Mouse (Mus musculus): Measurements from ENCODE around the gene Ntsr1. TPM values are rescaled to one million over a fixed set of nuclear protein-coding genes. Genes with fewer than 3 reads are reported as not detected.

Ntsr1 gene
- polyA plus RNA-seq, 1 experiment from 2014 or later = 0.80 TPM

DNA sequence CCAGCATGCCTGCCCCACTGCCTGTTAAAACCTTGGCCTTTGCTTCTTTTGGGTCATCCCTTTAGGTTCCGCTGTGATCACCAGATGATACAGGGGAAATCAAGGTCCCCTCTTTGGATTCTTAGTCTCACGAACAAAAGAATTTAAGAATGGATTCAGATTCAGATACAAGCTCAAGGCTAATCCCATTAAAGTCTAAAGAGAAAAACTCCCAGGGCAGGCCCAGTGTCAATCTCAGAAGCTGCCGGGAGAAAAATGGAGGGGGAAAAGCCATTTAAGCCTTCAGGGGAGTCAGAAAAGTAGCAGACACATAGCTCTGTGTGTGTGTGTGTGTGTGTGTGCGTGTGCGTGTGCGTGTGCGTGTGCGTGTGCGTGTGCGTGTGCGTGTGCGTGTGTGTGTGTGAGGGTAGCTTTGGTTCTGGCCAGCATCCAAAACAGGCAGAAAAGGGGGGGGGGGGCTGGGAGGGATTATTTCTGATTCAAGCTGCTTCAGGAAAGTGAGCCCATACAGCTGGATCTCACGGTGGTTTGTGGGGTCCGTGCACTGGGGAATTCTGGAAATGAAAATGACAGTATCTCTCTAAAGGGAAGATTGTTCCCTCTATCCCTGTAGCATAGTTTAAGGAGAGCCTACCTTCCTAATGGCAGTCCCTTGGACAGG is 8.8 kb downstream of the Ntsr1 start:
- Histone ChIP-seq H3K9ac (no peak overlapping the region), H3K4me3 (no peak overlapping the region), H3K27me3 (replicated peaks) (peaks cover 29% of the 10 kb centered on the region; the same call in 1 of the 2 replicates), H3K27ac (ENCODE audit: poor library complexity, severe bottlenecking) (no peak overlapping the region), H3K9me3 (replicated peaks) (no peaks in the 10 kb centered on the region), H3K36me3 (no peaks in the 10 kb centered on the region), H3K4me1 (replicated peaks) (peaks cover 22% of the 10 kb centered on the region), H3K4me2 (no peak overlapping the region)
- ATAC-seq (ENCODE audit: insufficient number of reproducible peaks, low FRiP score) = no peak
- 76% methylated on average over 14 of the region's 14 CpGs for WGBS

DNA sequence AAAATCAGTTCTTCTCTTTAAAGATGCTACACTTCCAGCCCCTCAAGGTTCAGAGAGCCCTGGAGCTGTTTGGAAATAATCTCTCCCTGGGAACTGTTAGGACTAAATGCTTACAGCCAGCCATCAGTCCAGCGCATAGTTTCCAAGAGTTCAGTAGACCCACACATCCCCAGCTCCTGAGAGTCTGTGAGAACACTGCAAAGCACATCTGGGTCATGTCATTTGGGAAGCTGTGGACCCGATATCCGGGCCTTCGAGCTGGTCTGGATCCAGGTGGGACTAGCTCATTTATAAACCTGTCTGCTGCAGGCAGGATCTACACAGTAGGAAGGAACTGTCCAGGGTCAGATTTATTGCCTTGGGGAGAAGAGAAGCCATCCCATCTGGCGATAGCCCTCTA is 11.1 kb downstream of the Ntsr1 start:
- H3K9ac ChIP-seq = no peak overlapping the region
- WGBS = 72% methylated on average over 5 of the region's 5 CpGs
- no peaks in the 10 kb centered on the region for H3K9me3 ChIP-seq (replicated peaks)

DNA sequence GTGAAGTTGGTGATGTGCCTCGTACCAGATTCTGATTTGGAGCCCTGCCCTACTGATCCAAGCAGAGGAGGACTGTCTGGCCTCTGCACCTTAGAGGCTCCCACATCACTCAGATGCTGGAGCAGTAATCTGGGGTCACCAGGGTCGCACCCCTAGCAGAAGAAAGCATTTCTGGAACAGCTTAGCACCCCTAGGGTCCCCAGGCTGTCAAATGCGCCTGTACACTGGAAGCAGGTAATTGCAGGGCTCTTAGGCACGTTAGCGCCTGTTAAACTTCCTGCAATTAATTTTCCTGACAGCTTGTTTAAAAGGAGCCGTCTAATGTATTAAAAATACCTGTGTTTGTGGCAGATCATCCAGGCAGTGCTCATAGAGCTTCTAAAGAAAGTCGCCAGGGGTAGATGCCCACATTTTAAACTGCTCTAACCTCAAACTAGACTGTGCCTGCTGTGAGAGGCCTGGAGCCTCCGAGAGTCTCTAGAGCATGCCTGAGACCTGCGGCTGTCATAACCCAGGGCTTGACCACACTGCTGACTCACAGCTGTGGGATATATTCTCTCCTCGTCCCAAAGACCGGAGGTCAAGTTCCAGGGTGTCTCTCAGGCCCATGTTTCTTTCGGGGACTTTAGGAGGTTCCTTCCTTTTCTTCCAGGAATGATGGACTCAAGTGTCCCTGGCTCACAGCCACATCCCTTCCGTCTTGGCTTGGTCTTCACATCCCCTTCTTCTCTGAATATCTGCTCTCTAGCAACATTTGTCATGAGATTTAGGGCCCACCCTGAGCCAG is 12.3 kb downstream of the Ntsr1 start:
- H3K4me3 ChIP-seq = no peak overlapping the region
- WGBS = 51% methylated on average over 13 of the region's 13 CpGs
- no peak overlapping the region for H3K4me2 ChIP-seq
- no peak overlapping the region for H3K27ac ChIP-seq (ENCODE audit: poor library complexity, severe bottlenecking)
- ATAC-seq (ENCODE audit: insufficient number of reproducible peaks, low FRiP score) = no peak
- H3K4me1 ChIP-seq (replicated peaks) = peaks cover 30% of the 10 kb centered on the region
- 0 out of 2 replicates have a peak, but pooled peaks cover 5% of the 10 kb centered on the region for H3K27me3 ChIP-seq (replicated peaks)
- no peak overlapping the region for H3K9ac ChIP-seq
- no peaks in the 10 kb centered on the region for H3K9me3 ChIP-seq (replicated peaks)
- H3K36me3 ChIP-seq = no peaks in the 10 kb centered on the region

More for the DNA sequence above, 11.1 kb downstream of the Ntsr1 start:
- Histone ChIP-seq H3K27ac (ENCODE audit: poor library complexity, severe bottlenecking) (no peak overlapping the region), H3K4me3 (no peak overlapping the region), H3K36me3 (no peaks in the 10 kb centered on the region), H3K4me2 (no peak overlapping the region), H3K4me1 (replicated peaks) (peaks cover 30% of the 10 kb centered on the region), H3K27me3 (replicated peaks) (0 out of 2 replicates have a peak, but pooled peaks cover 13% of the 10 kb centered on the region)
- ATAC-seq (ENCODE audit: insufficient number of reproducible peaks, low FRiP score) = no peak

DNA sequence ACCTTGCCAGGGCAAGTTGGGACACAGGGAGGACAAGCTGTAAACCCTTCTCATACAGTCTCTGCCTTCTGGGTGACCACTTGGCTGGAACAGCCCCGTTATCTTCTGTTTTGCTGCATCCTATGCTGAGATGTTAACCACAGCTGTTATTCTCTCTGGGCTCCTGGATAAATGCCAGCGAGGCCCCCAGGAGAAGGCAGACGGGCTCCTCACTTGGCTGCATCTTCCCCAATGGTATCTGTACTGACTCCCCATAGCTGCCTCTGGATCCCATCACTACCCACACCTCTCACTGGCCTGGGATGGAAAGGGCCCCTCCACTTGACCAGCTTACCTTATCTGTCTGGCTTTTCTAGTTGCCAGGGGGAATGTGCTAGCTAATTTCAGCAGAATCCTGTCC is 13.2 kb downstream of the Ntsr1 start:
- Histone ChIP-seq H3K4me3 (no peak overlapping the region), H3K36me3 (no peaks in the 10 kb centered on the region), H3K9me3 (replicated peaks) (no peaks in the 10 kb centered on the region), H3K9ac (no peak overlapping the region), H3K27ac (ENCODE audit: poor library complexity, severe bottlenecking) (no peak overlapping the region), H3K27me3 (replicated peaks) (0 out of 2 replicates have a peak, but pooled peaks cover 5% of the 10 kb centered on the region), H3K4me2 (no peak overlapping the region), H3K4me1 (replicated peaks) (peaks cover 30% of the 10 kb centered on the region)
- peak; percentile 57; the same call in 1 of the 2 replicates for ATAC-seq (ENCODE audit: insufficient number of reproducible peaks, low FRiP score)
- WGBS = 21% methylated on average over 3 of the region's 3 CpGs

DNA sequence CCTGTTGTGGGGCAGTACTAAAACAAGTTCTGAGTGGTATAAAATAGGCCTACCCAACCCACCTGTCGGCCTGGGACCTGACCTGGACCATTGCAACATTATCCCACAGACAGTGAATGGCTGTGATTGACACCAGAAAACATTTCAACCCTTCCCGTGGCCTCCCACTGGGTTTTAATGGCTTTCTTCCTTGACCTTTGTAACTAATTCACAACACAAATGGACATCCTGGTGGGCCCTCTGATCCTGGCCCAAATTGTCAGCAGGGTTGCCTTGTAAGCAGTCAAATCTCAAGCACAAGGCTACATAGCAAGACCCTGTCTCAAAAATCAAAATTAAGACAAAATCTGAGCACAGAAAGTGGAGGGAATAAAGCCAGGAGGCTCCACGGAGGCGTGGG is 14.1 kb downstream of the Ntsr1 start:
- ATAC-seq (ENCODE audit: insufficient number of reproducible peaks, low FRiP score) = no peak
- H3K4me2 ChIP-seq = no peak overlapping the region
- H3K4me1 ChIP-seq (replicated peaks) = peaks cover 30% of the 10 kb centered on the region
- H3K9me3 ChIP-seq (replicated peaks) = no peaks in the 10 kb centered on the region
- H3K36me3 ChIP-seq = no peaks in the 10 kb centered on the region
- H3K9ac ChIP-seq = no peak overlapping the region
- no peak overlapping the region for H3K4me3 ChIP-seq
- 0 out of 2 replicates have a peak, but pooled peaks cover 5% of the 10 kb centered on the region for H3K27me3 ChIP-seq (replicated peaks)
- no peak overlapping the region for H3K27ac ChIP-seq (ENCODE audit: poor library complexity, severe bottlenecking)
- 59% methylated on average over 4 of the region's 4 CpGs for WGBS

DNA sequence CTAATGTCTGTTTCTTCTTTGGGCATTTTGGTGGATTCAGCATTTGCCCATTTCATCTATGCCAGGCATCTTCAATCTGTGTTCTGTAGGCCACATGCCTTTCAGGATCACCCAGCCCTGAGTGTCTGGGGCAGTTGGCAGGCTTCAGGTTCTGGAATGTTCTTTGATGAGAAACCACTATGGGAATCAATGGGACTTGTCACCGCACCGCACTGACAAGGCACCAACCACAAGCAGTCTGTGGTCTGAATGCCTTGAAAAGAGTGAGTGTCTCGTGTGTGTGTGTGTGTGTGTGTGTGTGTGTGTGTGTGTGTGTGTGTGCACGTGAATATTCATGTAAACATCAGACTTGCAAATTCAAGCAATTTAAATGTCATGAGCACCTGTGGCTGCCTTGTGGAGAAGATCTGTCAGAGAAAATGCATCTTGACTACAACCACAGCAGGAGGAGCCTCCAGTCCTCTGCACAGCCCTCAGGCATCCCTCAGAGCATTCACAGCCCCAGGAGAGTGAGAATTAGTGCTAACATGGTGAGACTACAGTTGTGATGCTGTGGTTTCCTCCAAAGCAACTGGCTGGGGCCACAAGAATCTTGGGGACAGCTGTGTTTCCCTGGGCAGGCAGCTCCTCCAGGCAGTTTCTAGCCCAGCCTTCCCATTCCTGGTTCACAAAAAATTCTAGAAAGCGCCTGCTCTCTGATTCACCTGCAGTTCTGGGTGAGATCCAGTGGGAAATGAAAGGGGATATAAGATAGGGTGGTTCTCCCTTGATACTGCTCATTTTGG is 21.9 kb downstream of the Ntsr1 start:
- no peak for ATAC-seq (ENCODE audit: insufficient number of reproducible peaks, low FRiP score)
- Histone ChIP-seq H3K4me2 (no peak overlapping the region), H3K9ac (no peak overlapping the region), H3K4me1 (replicated peaks) (no peaks in the 10 kb centered on the region), H3K36me3 (no peaks in the 10 kb centered on the region), H3K27me3 (replicated peaks) (peaks cover 35% of the 10 kb centered on the region), H3K27ac (ENCODE audit: poor library complexity, severe bottlenecking) (no peak overlapping the region), H3K9me3 (replicated peaks) (no peaks in the 10 kb centered on the region), H3K4me3 (no peak overlapping the region)
- WGBS = 56% methylated on average over 5 of the region's 5 CpGs

DNA sequence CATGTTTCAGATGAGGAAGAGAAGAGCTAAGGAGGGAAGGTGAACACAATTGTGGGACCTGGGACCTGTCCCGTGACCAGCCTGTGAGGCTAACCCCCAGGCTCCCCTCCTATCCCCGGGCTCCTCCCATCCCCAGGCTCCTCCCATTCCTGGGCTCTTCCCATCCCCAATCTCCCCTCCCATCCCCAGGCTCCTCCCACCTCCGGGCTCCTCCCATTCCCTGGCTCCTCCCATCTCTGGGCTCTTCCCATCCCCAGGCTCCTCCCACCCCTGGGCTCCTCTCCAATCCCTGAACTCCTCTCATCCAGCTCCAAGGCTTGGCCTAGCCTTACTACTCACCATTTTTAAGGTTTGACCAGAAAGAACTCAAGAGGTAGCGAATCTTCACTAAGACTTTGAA is 23.0 kb downstream of the Ntsr1 start:
- peaks cover 47% of the 10 kb centered on the region for H3K27me3 ChIP-seq (replicated peaks)
- WGBS = 61% methylated on average over 4 of the region's 4 CpGs
- ATAC-seq (ENCODE audit: insufficient number of reproducible peaks, low FRiP score) = no peak; the same call in 1 of the 2 replicates

DNA sequence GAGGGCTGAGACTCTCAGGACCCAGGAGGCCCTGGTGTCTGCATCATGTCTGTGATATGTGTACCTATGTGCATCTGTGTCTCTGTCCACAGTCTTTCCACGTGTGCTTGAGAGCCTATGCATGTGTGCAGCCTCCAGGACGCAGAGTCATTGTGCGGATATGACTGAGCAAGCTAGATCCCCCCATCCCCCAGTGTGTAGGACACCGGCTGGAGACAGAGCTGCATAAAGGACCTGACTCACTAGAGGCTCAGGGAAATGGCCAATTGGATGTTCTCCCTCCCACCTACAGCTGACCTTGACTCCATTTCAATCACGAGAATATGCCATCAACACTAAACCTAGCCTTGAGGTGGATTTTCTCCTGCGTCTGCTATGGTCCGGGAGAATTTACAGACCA is 27.7 kb downstream of the Ntsr1 start:
- H3K4me3 ChIP-seq = no peak overlapping the region
- no peaks in the 10 kb centered on the region for H3K9me3 ChIP-seq (replicated peaks)
- ATAC-seq (ENCODE audit: insufficient number of reproducible peaks, low FRiP score) = no peak
- no peak overlapping the region for H3K9ac ChIP-seq
- no peak overlapping the region for H3K4me2 ChIP-seq
- 53% methylated on average over 7 of the region's 7 CpGs for WGBS
- no peak overlapping the region for H3K27ac ChIP-seq (ENCODE audit: poor library complexity, severe bottlenecking)
- H3K27me3 ChIP-seq (replicated peaks) = peaks cover 69% of the 10 kb centered on the region
- H3K4me1 ChIP-seq (replicated peaks) = peaks cover 6% of the 10 kb centered on the region; the same call in 1 of the 2 replicates
- no peaks in the 10 kb centered on the region for H3K36me3 ChIP-seq

More for the DNA sequence above, 23.0 kb downstream of the Ntsr1 start:
- Histone ChIP-seq H3K9me3 (replicated peaks) (no peaks in the 10 kb centered on the region), H3K4me3 (no peak overlapping the region), H3K4me2 (no peak overlapping the region), H3K4me1 (replicated peaks) (peaks cover 2% of the 10 kb centered on the region; the same call in 1 of the 2 replicates), H3K36me3 (no peaks in the 10 kb centered on the region), H3K27ac (ENCODE audit: poor library complexity, severe bottlenecking) (no peak overlapping the region), H3K9ac (no peak overlapping the region)

DNA sequence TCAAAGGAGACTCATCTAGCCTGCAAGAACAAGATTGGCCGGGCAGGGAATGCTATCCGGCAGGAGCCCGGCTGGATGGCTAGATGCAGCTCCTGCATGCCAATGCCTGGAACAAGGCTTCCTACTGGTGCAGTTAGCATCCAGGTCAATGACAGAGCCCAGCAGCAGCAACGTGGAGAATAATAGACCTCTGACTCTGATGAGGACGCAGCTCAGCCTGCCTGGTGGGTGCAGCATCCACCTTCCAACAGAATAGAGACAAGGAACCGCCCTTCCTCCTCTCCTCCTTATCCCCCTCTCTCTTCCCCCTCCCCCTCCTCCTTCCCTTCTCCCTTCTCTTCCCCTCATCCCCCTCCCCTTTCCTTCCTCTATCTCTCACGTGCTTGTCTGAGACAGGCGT is 28.1 kb downstream of the Ntsr1 start:
- no peak for ATAC-seq (ENCODE audit: insufficient number of reproducible peaks, low FRiP score)
- H3K4me1 ChIP-seq (replicated peaks) = peaks cover 6% of the 10 kb centered on the region; the same call in 1 of the 2 replicates
- 12% methylated on average over 8 of the region's 8 CpGs for WGBS
- H3K9ac ChIP-seq = no peak overlapping the region
- H3K27ac ChIP-seq (ENCODE audit: poor library complexity, severe bottlenecking) = no peak overlapping the region
- H3K9me3 ChIP-seq (replicated peaks) = no peaks in the 10 kb centered on the region
- peaks cover 65% of the 10 kb centered on the region for H3K27me3 ChIP-seq (replicated peaks)
- H3K4me3 ChIP-seq = no peak overlapping the region
- no peaks in the 10 kb centered on the region for H3K36me3 ChIP-seq
- no peak overlapping the region for H3K4me2 ChIP-seq

DNA sequence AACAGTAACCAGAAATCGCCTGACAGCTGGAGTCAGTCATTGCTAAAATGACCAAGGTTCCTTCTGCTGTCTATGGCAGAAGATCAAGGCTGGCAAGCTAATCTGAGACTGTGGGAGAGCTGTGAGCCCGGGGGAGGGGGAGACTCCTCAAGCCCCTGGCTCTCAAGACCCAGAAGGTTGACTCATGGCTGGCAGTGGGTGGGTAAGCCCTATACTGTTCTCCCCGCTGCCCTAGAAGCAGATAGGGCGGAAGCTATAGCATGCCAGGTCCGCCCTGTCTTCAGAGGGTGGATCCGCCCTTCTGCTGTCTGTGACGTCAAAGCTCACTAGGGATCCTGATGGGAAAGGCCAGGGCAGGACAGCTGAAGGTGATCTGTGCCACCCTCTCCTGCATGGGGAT is 30.4 kb downstream of the Ntsr1 start:
- Histone ChIP-seq H3K36me3 (no peaks in the 10 kb centered on the region), H3K9me3 (replicated peaks) (no peaks in the 10 kb centered on the region), H3K9ac (no peak overlapping the region), H3K4me2 (no peak overlapping the region), H3K27me3 (replicated peaks) (peaks cover 55% of the 10 kb centered on the region), H3K27ac (ENCODE audit: poor library complexity, severe bottlenecking) (no peak overlapping the region), H3K4me1 (replicated peaks) (peaks cover 6% of the 10 kb centered on the region; the same call in 1 of the 2 replicates), H3K4me3 (no peak overlapping the region)
- 24% methylated on average over 7 of the region's 7 CpGs for WGBS
- no peak for ATAC-seq (ENCODE audit: insufficient number of reproducible peaks, low FRiP score)

DNA sequence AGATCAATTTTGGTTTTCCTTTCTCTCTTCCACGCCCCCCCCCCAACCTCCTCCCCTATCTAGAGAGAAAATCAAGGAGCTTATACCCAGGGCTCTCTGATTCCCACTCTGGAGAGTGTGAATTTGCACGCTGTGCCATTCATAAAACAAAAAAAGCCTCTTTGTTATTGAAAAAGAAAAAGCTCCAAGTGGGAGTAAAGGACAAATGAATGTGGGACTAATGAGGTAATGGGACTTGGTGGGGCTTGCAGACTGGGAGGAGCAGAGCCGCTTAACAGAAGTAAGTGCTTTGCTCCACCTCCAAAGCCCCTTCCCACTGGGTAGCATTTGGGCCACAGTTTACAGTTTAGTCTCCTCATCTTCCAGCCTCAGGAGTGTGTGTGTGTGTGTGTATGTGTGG is 30.8 kb downstream of the Ntsr1 start:
- 40% methylated on average over 3 of the region's 3 CpGs for WGBS

More for the DNA sequence above, 30.8 kb downstream of the Ntsr1 start:
- Histone ChIP-seq H3K4me3 (no peak overlapping the region), H3K27me3 (replicated peaks) (peaks cover 50% of the 10 kb centered on the region), H3K4me1 (replicated peaks) (peaks cover 6% of the 10 kb centered on the region; the same call in 1 of the 2 replicates), H3K9ac (no peak overlapping the region), H3K9me3 (replicated peaks) (no peaks in the 10 kb centered on the region), H3K27ac (ENCODE audit: poor library complexity, severe bottlenecking) (no peak overlapping the region), H3K36me3 (no peaks in the 10 kb centered on the region), H3K4me2 (no peak overlapping the region)
- no peak for ATAC-seq (ENCODE audit: insufficient number of reproducible peaks, low FRiP score)
